Mouse (Mus musculus): ENCODE measurements around the gene Psd. TPM values are rescaled to one million over a fixed set of nuclear protein-coding genes. Genes with fewer than 3 reads are reported as not detected.

Gene Psd
- polyA plus RNA-seq, 1 experiment: 0.73 TPM

GRCm38 (mm10) chr19:46329031-46329641 is 2.2 kb upstream of the Psd start:
- TF ChIP-seq GATA1 (IDR thresholded peaks at IDR 0.05; ENCODE audit: low read length): no peak

DNA sequence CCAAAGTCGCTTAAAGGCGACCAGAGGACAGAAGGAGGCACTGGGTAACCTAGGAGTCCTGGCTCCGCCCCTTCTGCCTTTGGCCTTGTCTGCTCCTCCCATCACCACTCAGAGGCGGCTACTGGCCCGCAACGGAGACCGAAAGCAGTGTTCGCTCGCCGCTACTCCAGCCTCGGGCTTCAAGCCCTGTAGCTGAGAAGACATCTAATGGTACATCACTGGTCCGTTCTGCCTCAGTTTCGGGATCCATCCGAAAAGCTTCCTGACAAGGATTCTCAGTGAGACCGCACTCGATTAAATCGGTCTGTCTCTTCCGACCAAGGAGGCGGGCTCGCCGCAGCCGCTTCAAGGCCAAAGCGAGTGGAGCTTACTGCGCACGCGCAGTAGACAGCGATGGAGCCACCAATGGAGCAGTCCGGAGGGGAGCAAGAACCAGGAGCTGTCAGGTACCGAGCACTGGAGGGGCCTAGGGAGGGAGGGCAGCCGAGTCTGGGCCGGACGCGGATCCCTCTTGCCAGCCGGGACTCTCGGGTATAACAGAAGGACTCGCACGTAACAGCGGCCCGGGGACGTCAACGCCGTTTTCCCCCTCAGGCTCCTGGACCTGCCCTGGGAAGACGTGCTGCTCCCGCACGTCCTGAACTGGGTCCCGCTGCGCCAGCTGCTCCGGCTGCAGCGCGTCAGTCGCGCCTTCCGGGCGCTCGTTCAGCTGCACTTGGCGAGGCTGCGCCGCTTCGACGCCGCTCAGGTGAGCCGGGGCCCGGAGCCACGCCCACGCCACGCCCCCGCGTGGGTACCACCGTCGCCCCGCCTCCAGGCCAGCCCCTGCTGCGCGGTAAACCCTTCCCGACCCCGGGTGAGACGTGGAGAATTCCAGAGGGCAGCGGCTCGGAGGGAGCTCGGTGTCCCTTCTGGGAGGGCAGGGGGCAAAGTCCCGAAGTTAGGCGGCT is 1.4 kb upstream of the Psd start, which contains the start of gene Fbxl15:
Fbxl15 (plus strand) TSS at position 104 of the 950 bp plus-strand sequence.
- TF ChIP-seq GATA1 (IDR thresholded peaks at IDR 0.05; ENCODE audit: low read length): no peak

DNA sequence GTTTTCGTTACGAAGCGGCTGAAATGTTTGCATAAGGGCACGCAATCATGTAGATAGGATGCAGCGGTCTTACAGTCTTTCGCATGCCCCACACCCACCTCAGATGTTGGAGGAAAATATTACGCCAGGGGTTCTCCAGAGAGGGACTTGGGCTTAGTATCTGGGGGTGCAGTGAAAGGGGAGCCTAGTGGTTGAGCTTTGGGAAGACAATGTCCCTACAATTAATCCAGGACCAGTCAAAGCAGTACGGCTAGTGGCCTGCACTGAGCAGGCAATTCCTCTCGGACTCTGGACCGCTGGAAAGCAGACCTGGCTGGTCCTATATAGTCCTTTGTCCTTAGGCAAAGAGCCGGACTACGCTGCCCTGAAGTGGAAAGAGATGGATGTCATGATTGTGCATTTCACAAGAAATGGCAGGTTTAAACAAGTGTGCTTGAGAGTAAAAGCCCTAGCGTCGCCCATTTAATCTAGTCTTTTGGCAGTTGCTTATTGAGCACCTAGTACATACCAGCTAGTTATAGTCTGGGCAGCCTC is 642 bp upstream of the Psd start:
- no peak for TF ChIP-seq GATA1 (IDR thresholded peaks at IDR 0.05; ENCODE audit: low read length)

- no peak for TF ChIP-seq GATA1 (IDR thresholded peaks at IDR 0.05; ENCODE audit: low read length)
These were observed 769 bp downstream of the Psd start for GRCm38 (mm10) chr19:46326019-46326755.

- TF ChIP-seq GATA1 (IDR thresholded peaks at IDR 0.05; ENCODE audit: low read length): no peak
These were observed 2.0 kb downstream of the Psd start for GRCm38 (mm10) chr19:46324918-46325317.

DNA sequence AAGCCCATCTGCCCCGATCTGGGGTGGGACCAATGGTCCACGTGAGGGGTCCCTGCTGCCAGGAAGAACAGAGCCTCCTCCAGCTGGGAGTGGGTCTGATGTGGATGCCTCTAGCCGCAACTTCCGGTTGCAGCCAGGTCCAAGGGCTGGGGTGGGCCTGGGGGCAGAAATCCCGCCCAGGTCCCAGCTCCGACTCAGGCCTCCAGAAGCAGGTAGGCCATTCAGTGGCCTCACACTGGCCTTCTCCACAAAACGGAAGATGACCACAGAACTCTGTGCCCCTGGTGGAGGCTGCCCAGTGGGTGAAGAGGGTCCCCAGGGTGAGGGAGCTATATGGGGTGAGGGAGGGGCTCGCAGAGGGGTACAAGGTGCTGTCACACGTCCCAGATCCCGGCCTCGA is 2.6 kb downstream of the Psd start:
- TF ChIP-seq GATA1 (IDR thresholded peaks at IDR 0.05; ENCODE audit: low read length): no peak

- TF ChIP-seq GATA1 (IDR thresholded peaks at IDR 0.05; ENCODE audit: low read length): no peak
These were observed 3.2 kb downstream of the Psd start for GRCm38 (mm10) chr19:46323716-46324115.

GRCm38 (mm10) chr19:46322996-46323572 is 3.9 kb downstream of the Psd start:
- no peak for TF ChIP-seq GATA1 (IDR thresholded peaks at IDR 0.05; ENCODE audit: low read length)

DNA sequence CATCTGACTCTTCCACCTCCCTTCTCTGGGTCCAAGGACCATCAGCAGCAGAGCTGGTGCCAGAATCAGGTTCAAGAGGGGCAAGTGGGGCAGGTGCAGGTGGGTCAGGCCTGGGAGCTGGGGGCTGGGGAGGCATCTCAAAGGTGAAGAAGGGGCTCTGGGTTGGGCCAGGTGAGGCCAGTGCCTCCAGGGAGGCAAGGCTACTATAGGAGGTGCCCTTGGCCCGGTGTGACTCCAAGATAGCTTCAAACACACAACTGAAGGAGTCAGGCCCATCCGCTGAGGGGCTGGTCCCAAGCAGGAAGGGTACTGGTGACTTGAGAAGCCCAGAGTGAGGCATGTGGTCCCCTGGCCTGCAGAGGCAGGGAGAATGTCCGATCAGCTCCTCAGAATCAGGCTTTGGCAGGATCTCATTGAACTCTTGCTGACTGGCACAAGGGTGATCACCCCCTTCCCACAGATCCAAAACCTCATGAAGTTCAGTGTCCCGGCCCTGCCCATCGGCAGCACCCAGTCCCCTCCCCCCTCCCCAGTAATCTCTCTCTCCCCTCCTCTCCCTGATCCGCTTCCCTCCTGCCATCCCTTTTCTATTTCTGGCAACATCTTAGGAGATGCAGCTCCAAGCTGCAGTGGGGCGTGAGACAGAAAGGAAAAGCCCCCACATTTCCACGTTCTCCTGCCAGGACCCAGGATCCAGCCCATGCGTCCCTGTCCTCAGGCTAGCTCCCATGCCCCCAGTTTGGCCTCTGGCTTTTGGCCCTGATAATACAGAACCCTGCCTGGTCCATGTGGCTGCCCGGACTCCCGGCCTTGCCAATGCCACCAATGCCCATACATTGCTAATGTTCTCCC is 4.6 kb downstream of the Psd start:
- no peak for TF ChIP-seq GATA1 (IDR thresholded peaks at IDR 0.05; ENCODE audit: low read length)

GRCm38 (mm10) chr19:46321101-46321943 is 5.6 kb downstream of the Psd start:
- no peak for TF ChIP-seq GATA1 (IDR thresholded peaks at IDR 0.05; ENCODE audit: low read length)

DNA sequence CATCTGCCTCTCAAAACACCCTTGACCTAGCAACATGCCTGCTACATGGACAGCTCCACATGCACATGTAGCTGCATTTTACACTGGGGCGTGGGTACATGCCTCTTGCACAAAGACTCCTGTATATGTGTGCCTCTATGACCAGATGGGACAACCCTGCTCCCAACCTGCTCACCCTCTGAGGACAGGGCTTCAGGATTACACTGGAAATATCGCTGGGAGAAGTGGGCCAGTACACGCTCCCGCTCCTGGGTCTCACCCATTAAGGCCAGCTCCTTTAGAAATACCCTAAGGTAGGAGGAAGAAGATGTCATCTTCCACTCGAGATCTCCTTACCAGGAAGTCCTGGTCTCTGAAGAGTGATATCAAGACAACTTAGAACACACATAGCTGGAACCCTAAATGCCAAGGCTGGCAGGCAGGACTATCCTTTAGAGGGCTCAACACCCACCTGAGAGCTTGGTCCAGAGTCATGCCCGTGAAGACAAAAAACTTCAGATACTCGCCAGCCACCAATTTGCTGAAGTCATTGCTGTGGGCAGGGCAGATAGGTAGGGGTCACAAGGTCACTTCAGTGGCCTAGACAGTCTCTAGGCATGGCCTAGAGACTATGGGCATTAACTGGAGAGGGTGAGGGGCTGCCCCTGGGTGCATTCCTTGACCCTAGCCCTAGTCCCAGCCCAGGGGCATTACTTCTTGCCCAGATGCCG is 6.7 kb downstream of the Psd start:
- no peak for TF ChIP-seq GATA1 (IDR thresholded peaks at IDR 0.05; ENCODE audit: low read length)

DNA sequence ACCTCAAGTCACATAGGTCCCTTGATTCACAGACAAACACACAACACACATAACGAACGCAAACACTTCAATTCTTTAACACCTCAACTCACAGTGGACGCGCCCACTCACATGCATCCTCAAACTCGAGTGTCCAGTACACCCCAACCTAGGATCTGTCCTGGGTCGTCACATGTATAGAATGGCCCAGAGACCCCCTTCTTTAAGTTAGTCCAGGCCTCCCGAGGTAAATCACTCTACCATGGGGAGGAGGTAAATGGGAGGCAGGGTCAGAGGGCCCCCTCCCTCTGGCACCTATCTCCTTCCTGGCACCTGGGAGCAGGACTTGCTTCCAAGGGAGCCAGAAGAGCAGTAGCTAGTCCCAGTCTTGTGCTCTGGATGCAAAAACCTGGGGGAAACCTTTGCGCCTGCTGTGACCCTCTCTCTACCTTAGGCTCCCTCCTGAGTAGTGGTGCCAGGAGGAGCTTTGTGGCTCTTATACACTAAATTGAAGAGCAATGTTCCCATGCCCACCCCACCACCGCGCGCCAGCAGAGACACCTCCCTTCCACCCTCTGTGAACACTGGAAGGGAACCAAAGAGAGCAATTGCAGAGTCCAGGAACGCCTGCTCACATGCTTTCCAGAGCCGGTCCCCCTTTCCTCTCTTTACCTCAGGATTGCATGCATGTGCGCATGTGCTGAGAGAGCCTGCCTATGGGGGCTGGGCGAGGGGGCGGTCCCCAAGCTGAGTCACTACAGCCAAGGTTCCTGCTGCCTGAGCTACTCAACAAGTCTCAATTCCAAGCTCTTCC is 8.2 kb downstream of the Psd start:
- no peak for TF ChIP-seq GATA1 (IDR thresholded peaks at IDR 0.05; ENCODE audit: low read length)
